Mouse (Mus musculus) limb, embryonic 13.5 days (tissue): Measurements from ENCODE around the gene Tom1. TPM values are rescaled to one million over a fixed set of nuclear protein-coding genes. Genes with fewer than 3 reads are reported as not detected.
A peak's percentile ranks its signal among the peaks of the same experiment; 100 is the strongest.

ENCODE experiments used
- ATAC-seq: fragments of 200-750 bp; cut with Nextera tagmentation; 2 replicates; pipeline ENCODE4 v1.8.0; 2017; ENCODE audit warnings: low read depth, moderate number of reproducible peaks, moderate TSS enrichment; ENCODE audit not compliant: low FRiP score
- H3K27ac ChIP-seq: fragments of 300-500 bp; sonication (generic); 2 replicates; pipeline ENCODE4 v1.5.1; 2015; ENCODE audit warnings: inconsistent platforms, mild to moderate bottlenecking, moderate library complexity
- H3K27me3 ChIP-seq: fragments of 300-500 bp; sonication (generic); 2 replicates; pipeline ENCODE4 v1.6.1; 2015; ENCODE audit warnings: mild to moderate bottlenecking, inconsistent platforms
- H3K36me3 ChIP-seq: fragments of 300-500 bp; sonication (generic); 2 replicates; pipeline ENCODE4 v1.6.1; 2015; ENCODE audit warnings: inconsistent platforms, mild to moderate bottlenecking, moderate library complexity
- H3K4me1 ChIP-seq: fragments of 300-500 bp; sonication (generic); 2 replicates; pipeline ENCODE4 v1.6.1; 2015; ENCODE audit warnings: inconsistent platforms
- H3K4me2 ChIP-seq: fragments of 300-500 bp; sonication (generic); replicated peaks from 2 replicates; pipeline ENCODE4 v1.6.1; 2015; ENCODE audit warnings: inconsistent platforms, mild to moderate bottlenecking, moderate library complexity
- H3K4me3 ChIP-seq: fragments of 300-500 bp; sonication (generic); 2 replicates; pipeline ENCODE4 v1.5.1; 2015; ENCODE audit warnings: moderate library complexity, mild to moderate bottlenecking, inconsistent platforms
- H3K9ac ChIP-seq: fragments of 300-500 bp; sonication (generic); 2 replicates; pipeline ENCODE4 v1.6.1; 2015; ENCODE audit warnings: mild to moderate bottlenecking, inconsistent platforms
- H3K9me3 ChIP-seq: fragments of 300-500 bp; sonication (generic); 2 replicates; pipeline ENCODE4 v1.6.1; 2016; ENCODE audit warnings: inconsistent platforms
- WGBS: fragments of 180-500 bp; shearing (Covaris S2); methylation state at CpG from one replicate; pipeline ENCODE4 v1.1.7; 2015; 5-methylcytosine and 5-hydroxymethylcytosine counted together
- polyA plus RNA-seq: library from polyadenylated mRNA; unstranded; fragments of >200 nt; fragmentation: Nextera tagmentation; extraction: Ambion mirVana; gene quantifications from 2 replicates; pipeline ENCODE4 v1.2.1, GENCODE M21; 2015

The Tom1 gene
- polyA plus RNA-seq, 1 experiment from 2014 or later = 34.5 TPM

- H3K27ac ChIP-seq = no peak overlapping the region
- no peaks in the 10 kb centered on the region for H3K4me1 ChIP-seq
- WGBS = 45% methylated on average over 5 of the region's 5 CpGs
- ATAC-seq = no peak
- no peaks in the 10 kb centered on the region for H3K27me3 ChIP-seq
- H3K4me2 ChIP-seq = 0 out of 2 replicates have a peak overlapping the region, but pooled peaks have one; percentile 3
- peaks cover 47% of the 10 kb centered on the region for H3K36me3 ChIP-seq
- H3K4me3 ChIP-seq = no peak overlapping the region
- no peak overlapping the region for H3K9ac ChIP-seq
- H3K9me3 ChIP-seq = no peaks in the 10 kb centered on the region
These were observed 15.1 kb upstream of the Tom1 start for GRCm38 (mm10) chr8:75018274-75018972.

GRCm38 (mm10) chr8:75023660-75024316 is 9.7 kb upstream of the Tom1 start:
- Histone ChIP-seq H3K4me2 (no peak overlapping the region), H3K27me3 (no peaks in the 10 kb centered on the region), H3K9me3 (no peaks in the 10 kb centered on the region), H3K36me3 (peaks cover 84% of the 10 kb centered on the region), H3K4me3 (no peak overlapping the region), H3K4me1 (no peaks in the 10 kb centered on the region), H3K27ac (no peak overlapping the region), H3K9ac (no peak overlapping the region)
- WGBS = 89% methylated on average over 3 of the region's 3 CpGs
- ATAC-seq = no peak

- Histone ChIP-seq H3K9me3 (no peaks in the 10 kb centered on the region), H3K4me3 (no peak overlapping the region), H3K27me3 (no peaks in the 10 kb centered on the region), H3K4me2 (no peak overlapping the region), H3K9ac (no peak overlapping the region), H3K27ac (no peak overlapping the region), H3K36me3 (peaks cover 90% of the 10 kb centered on the region), H3K4me1 (no peaks in the 10 kb centered on the region)
- WGBS = 87% methylated on average over 4 of the region's 4 CpGs
- no peak for ATAC-seq
These were observed 7.7 kb upstream of the Tom1 start for GRCm38 (mm10) chr8:75025809-75026208.

DNA sequence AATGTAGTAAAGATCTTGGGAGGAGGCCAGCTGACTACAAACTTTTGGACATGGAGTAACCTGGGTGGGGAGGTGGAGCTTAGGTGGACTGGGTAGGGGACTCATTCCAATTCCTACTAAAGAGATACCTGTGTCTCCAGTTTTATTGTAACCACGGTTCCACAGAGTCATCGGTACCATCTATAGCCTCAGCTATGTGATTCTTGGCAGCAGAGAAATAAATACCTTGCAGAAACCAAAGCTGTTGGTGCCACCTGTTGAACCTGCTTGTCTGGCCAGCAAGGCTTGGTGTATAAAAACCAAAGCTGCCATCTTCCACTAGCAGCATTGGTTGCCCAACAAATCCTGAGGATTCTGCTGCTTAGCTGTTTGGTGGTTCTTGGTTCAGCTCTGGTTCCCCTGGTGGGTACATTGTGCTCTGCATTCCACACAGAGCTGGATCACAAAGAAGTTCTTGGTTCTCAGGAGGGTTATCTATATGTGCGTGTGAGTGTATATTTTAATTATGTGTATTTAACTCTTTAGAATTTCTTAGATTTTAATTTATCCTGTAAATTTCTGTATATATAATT is 3.0 kb upstream of the Tom1 start:
- Histone ChIP-seq H3K36me3 (peaks cover 50% of the 10 kb centered on the region), H3K9ac (no peak overlapping the region), H3K27ac (no peak overlapping the region), H3K9me3 (no peaks in the 10 kb centered on the region), H3K4me1 (peaks cover 12% of the 10 kb centered on the region), H3K27me3 (no peaks in the 10 kb centered on the region), H3K4me3 (no peak overlapping the region), H3K4me2 (no peak overlapping the region)
- 92% methylated on average over 3 of the region's 3 CpGs for WGBS
- ATAC-seq = no peak

GRCm38 (mm10) chr8:75032961-75033360 is 544 bp upstream of the Tom1 start:
- WGBS = 71% methylated on average over 5 of the region's 5 CpGs

GRCm38 (mm10) chr8:75034285-75034684 is 780 bp downstream of the Tom1 start:
- 0% methylated on average over 17 of the region's 17 CpGs for WGBS
- Histone ChIP-seq H3K9me3 (no peaks in the 10 kb centered on the region), H3K9ac (peak overlapping the region; percentile 77), H3K4me3 (peak overlapping the region; percentile 56), H3K36me3 (peaks cover 18% of the 10 kb centered on the region), H3K4me2 (peak overlapping the region; percentile 89), H3K27ac (peak overlapping the region; percentile 83; the same call in 1 of the 2 replicates), H3K4me1 (peaks cover 17% of the 10 kb centered on the region), H3K27me3 (no peaks in the 10 kb centered on the region)
- no peak for ATAC-seq

More at GRCm38 (mm10) chr8:75032961-75033360, 544 bp upstream of the Tom1 start:
- Histone ChIP-seq H3K4me2 (peak overlapping the region; percentile 89), H3K27me3 (no peaks in the 10 kb centered on the region), H3K4me3 (peak overlapping the region; percentile 56), H3K27ac (0 out of 2 replicates have a peak overlapping the region, but pooled peaks have one; percentile 39), H3K9ac (no peak overlapping the region), H3K4me1 (peaks cover 12% of the 10 kb centered on the region), H3K9me3 (no peaks in the 10 kb centered on the region), H3K36me3 (peaks cover 31% of the 10 kb centered on the region)
- ATAC-seq = no peak

DNA sequence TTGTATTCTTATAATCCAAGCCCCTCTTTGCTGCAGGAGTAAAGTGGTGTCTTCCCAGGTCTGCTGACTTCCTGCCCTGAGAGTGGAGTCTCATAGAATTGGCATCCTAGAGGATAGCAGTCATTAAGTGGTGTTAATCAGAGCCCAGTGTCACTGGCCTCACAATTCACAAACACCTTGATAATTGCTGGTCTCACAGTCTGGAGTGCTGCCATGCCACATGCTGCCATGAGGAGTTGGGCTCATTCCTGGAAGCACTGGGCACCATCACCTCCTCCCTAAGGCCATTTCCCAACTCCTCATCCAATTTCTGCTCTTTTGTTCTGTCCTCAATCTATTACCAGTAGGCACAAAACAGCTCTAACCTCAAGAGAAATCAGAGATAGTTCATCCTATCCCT is 2.1 kb downstream of the Tom1 start:
- Histone ChIP-seq H3K27ac (no peak overlapping the region), H3K4me3 (no peak overlapping the region), H3K36me3 (peaks cover 8% of the 10 kb centered on the region), H3K27me3 (no peaks in the 10 kb centered on the region), H3K9me3 (no peaks in the 10 kb centered on the region), H3K9ac (no peak overlapping the region), H3K4me1 (peaks cover 17% of the 10 kb centered on the region), H3K4me2 (no peak overlapping the region)
- no peak for ATAC-seq

- Histone ChIP-seq H3K4me3 (no peak overlapping the region), H3K27ac (no peak overlapping the region), H3K9me3 (no peaks in the 10 kb centered on the region), H3K4me1 (peaks cover 14% of the 10 kb centered on the region), H3K27me3 (no peaks in the 10 kb centered on the region), H3K36me3 (0 out of 2 replicates have a peak, but pooled peaks cover 3% of the 10 kb centered on the region), H3K4me2 (no peak overlapping the region), H3K9ac (no peak overlapping the region)
- ATAC-seq = no peak
These were observed 5.0 kb downstream of the Tom1 start for GRCm38 (mm10) chr8:75038497-75038896.

DNA sequence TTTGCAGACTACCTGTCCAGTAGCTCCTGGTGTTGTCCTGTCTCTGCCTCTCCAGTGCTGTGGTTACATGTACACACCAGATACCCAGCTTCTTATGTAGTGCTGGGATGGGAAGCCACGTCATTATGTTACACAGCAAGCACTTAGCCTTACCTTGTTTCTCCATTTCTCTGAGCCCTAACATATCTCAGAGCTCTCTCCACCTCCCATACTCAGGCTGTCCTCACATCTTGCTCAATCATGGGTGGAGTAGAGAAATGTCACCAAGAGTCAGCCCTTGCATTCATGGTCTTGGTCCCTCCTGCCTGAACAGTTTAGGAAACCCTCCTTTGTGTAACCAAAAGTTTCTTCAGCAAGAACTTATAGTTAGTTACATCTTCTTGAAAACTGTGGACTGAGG is 6.2 kb downstream of the Tom1 start:
- Histone ChIP-seq H3K9me3 (no peaks in the 10 kb centered on the region), H3K4me2 (no peak overlapping the region), H3K27me3 (no peaks in the 10 kb centered on the region), H3K9ac (no peak overlapping the region), H3K36me3 (0 out of 2 replicates have a peak, but pooled peaks cover 3% of the 10 kb centered on the region), H3K4me1 (peaks cover 9% of the 10 kb centered on the region), H3K27ac (no peak overlapping the region), H3K4me3 (no peak overlapping the region)
- ATAC-seq = no peak
- WGBS = 94% methylated on average over 1 of the region's 1 CpGs

DNA sequence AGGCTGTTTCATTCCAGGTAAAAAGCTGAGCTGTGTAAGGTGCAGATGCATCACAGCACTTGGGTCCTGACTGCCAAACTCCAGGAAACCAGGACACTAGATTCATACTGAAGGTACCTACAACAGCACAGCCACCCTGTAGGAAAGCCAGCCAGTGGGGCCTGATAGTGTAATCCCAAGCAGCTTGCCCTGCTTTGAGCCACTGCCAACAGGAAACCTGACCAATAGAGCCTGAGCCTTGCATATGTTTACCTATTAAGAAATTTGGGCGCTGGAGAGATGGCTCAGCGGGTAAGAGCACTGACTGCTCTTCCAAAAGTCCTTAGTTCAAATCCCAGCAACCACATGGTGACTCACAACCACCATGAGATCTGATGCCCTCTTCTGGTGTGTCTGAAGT is 8.7 kb downstream of the Tom1 start:
- Histone ChIP-seq H3K4me1 (0 out of 2 replicates have a peak, but pooled peaks cover 5% of the 10 kb centered on the region), H3K9me3 (no peaks in the 10 kb centered on the region), H3K27ac (no peak overlapping the region), H3K9ac (no peak overlapping the region), H3K27me3 (no peaks in the 10 kb centered on the region), H3K4me3 (no peak overlapping the region), H3K36me3 (0 out of 2 replicates have a peak, but pooled peaks cover 3% of the 10 kb centered on the region), H3K4me2 (no peak overlapping the region)
- ATAC-seq = no peak
- 82% methylated on average over 2 of the region's 2 CpGs for WGBS

GRCm38 (mm10) chr8:75042974-75043373 is 9.5 kb downstream of the Tom1 start:
- ATAC-seq = no peak
- H3K4me3 ChIP-seq = no peak overlapping the region
- no peak overlapping the region for H3K27ac ChIP-seq
- 0 out of 2 replicates have a peak, but pooled peaks cover 3% of the 10 kb centered on the region for H3K36me3 ChIP-seq
- no peaks in the 10 kb centered on the region for H3K27me3 ChIP-seq
- 0 out of 2 replicates have a peak, but pooled peaks cover 5% of the 10 kb centered on the region for H3K4me1 ChIP-seq
- no peak overlapping the region for H3K9ac ChIP-seq
- WGBS = 78% methylated on average over 1 of the region's 1 CpGs
- H3K4me2 ChIP-seq = no peak overlapping the region
- no peaks in the 10 kb centered on the region for H3K9me3 ChIP-seq

DNA sequence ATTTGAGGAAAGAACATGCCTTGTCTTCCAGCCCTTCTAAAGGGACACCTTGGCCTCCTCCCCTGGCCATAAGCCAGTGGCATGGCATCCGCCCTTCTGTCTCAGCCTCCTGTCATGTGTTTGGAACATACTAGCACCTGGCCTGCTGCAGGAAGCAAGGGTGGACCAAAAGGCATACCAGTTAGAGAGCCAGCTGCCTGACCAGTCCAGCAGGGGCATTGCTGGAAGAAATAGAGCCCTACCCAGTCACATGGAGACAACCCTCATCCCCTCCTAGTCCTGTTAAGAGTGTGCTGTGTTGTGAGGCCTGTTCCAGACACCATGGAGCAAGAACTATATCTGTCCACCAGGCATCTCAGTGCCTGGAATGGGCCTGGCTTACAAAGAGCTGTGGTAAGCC is 12.8 kb downstream of the Tom1 start:
- WGBS = 96% methylated on average over 1 of the region's 1 CpGs
- no peaks in the 10 kb centered on the region for H3K4me1 ChIP-seq
- ATAC-seq = no peak

More for the DNA sequence above, 12.8 kb downstream of the Tom1 start:
- Histone ChIP-seq H3K27ac (no peak overlapping the region), H3K36me3 (peaks cover 10% of the 10 kb centered on the region; the same call in 1 of the 2 replicates), H3K4me3 (no peak overlapping the region), H3K9ac (no peak overlapping the region), H3K27me3 (no peaks in the 10 kb centered on the region), H3K9me3 (no peaks in the 10 kb centered on the region), H3K4me2 (no peak overlapping the region)
